Mouse (Mus musculus): ENCODE measurements around the gene Mmp28.

The Mmp28 gene

GRCm38 (mm10) chr11:83409087-83409754 is 53.6 kb downstream of the Mmp28 start, which contains the start of gene Rasl10b:
Gene Rasl10b (plus strand): TSS chr11:83409137.
- in situ Hi-C loops (cut with MboI, MseI) = no loop called here

- in situ Hi-C loops (cut with MboI, MseI) = no loop called here
Observed at GRCm38 (mm10) chr11:83408242-83408641, 54.6 kb downstream of the Mmp28 start.

GRCm38 (mm10) chr11:83406391-83406790 is 56.5 kb downstream of the Mmp28 start:
- in situ Hi-C loops (cut with MboI, MseI) = no loop called here

GRCm38 (mm10) chr11:83403787-83404186 is 59.1 kb downstream of the Mmp28 start:
- in situ Hi-C loops (cut with MboI, MseI) = no loop called here

- in situ Hi-C loops (cut with MboI, MseI) = no loop called here
Observed at GRCm38 (mm10) chr11:83398724-83399123, 64.1 kb downstream of the Mmp28 start.

GRCm38 (mm10) chr11:83397626-83398025 is 65.2 kb downstream of the Mmp28 start:
- in situ Hi-C loops (cut with MboI, MseI) = no loop called here

- in situ Hi-C loops (cut with MboI, MseI) = no loop called here
Observed at GRCm38 (mm10) chr11:83394802-83395439, 68.0 kb downstream of the Mmp28 start.

GRCm38 (mm10) chr11:83393062-83393461 is 69.8 kb downstream of the Mmp28 start:
- in situ Hi-C loops (cut with MboI, MseI) = no loop called here
